Mouse (Mus musculus): Measurements from ENCODE around the gene Idh2.

The Idh2 gene

DNA sequence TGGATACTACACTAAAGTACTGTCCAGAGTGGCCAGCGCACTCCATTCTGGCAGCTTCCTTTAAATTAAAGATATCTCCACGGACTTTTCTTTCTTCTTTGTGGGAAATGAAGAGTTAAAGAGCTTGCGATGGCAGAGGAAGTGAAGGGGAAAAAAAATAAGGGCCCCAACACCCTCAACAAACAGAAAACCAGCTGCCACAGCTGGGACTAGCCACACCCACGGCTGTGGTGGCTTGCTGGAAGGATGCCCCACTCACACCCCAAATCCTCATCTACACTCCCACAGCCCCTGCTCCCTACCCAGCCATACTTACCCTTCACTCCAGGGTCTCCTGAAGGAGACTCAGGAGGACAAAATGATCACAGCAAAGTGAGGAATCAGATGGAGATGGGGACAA, 7.9 kb upstream of the Idh2 start:
- peak in 1 of 2 experiments; percentile 60 for DNase-seq (ENCODE audit: low spot score in 2 of 2)

DNA sequence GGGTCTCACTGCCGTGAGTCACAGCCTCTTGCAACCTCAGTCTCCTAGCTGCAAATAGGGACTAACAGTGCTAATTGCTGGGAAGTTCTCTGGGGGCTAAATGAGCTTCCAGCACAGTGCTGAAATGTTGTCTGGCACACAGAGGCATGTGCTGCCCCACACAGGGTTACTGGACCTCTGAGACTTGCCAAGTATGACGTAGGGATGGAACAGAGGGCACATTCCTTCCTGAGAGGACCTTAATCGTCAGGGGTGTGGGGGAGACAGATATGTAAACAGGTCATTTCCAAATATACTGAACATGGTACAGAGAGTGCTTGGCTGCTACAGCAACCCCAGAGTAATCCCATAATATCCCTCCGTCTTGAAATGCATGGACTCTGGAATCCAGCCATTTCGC, 5.9 kb upstream of the Idh2 start:
- DNase-seq (ENCODE audit: low spot score in 2 of 2), result no peak

- DNase-seq (ENCODE audit: low spot score in 2 of 2), result no peak
These were observed 4.0 kb upstream of the Idh2 start for GRCm38 (mm10) chr7:80119198-80119597.

DNA sequence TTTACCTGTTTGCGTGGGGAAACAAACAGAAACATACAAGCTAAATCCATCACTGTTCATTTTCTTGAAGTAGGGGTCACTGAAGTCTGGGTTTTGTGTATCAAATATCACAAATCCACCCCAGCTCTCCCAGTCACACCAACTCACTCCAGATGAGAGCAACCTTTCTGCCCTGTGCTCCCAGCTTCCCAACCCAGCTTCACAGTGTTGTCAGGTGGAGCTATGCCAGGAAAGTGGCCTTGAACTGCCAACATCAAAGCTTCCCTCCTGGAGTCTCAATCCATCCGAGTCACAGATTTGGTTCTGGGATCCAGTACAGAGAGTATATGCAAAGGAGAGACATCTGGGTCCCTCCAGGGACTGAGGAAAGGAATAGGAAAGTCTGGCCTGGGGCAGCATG, 966 bp upstream of the Idh2 start:
- DNase-seq (ENCODE audit: low spot score in 2 of 2), result no peak

GRCm38 (mm10) chr7:80114451-80115223, 555 bp downstream of the Idh2 start:
- DNase-seq (ENCODE audit: low spot score in 2 of 2), result peak in 1 of 2 experiments; percentile 54

DNA sequence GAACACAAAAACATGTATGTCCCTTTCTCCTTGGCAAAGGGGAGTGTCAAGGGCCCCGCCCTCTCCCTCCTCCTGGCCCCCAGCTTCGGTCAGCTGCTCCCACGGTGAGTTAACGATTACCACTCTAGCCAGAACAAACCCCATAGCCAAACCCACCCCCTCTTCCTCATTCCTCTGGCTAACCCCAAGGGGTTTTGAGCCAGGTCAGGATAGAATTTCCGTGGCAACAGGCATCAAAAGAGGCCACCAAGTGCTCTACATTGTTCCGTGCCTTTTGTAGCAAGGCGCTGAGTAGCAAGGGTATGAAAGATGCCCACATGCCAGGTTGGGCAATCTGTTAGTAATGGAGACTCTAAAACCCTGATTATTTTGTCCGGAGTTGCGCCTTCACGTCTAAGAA, 1.2 kb downstream of the Idh2 start:
- DNase-seq (ENCODE audit: low spot score in 2 of 2), result peak in 1 of 2 experiments; percentile 22

GRCm38 (mm10) chr7:80111066-80112045, 3.8 kb downstream of the Idh2 start:
- no peak for DNase-seq (ENCODE audit: low spot score in 2 of 2)

DNA sequence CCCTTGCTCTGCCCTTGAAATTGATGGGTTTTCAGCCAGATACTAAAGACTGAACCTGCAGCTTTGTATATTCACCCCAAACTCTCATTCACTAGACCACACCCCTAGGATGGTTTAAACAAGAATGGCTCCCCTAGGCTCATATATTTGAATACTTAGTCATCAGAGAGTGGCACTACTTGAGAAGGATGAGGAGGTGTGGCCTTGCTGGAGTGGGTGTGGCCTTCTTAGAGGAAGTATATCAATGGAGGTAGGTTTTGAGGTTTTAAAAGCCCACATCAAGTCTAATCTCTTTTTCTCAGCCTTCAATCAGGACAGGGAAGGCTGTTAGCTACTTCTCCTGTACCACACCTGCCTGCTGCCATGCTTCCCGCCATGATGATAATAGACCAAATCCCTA, 8.8 kb downstream of the Idh2 start:
- no peak for DNase-seq (ENCODE audit: low spot score in 2 of 2)

- no peak for DNase-seq (ENCODE audit: low spot score in 2 of 2)
These were observed 9.4 kb downstream of the Idh2 start for GRCm38 (mm10) chr7:80105637-80106390.

GRCm38 (mm10) chr7:80103335-80103734, 11.9 kb downstream of the Idh2 start:
- no peak for DNase-seq (ENCODE audit: low spot score in 2 of 2)

- no peak for DNase-seq (ENCODE audit: low spot score in 2 of 2)
These were observed 16.7 kb downstream of the Idh2 start for GRCm38 (mm10) chr7:80098389-80098976.

DNA sequence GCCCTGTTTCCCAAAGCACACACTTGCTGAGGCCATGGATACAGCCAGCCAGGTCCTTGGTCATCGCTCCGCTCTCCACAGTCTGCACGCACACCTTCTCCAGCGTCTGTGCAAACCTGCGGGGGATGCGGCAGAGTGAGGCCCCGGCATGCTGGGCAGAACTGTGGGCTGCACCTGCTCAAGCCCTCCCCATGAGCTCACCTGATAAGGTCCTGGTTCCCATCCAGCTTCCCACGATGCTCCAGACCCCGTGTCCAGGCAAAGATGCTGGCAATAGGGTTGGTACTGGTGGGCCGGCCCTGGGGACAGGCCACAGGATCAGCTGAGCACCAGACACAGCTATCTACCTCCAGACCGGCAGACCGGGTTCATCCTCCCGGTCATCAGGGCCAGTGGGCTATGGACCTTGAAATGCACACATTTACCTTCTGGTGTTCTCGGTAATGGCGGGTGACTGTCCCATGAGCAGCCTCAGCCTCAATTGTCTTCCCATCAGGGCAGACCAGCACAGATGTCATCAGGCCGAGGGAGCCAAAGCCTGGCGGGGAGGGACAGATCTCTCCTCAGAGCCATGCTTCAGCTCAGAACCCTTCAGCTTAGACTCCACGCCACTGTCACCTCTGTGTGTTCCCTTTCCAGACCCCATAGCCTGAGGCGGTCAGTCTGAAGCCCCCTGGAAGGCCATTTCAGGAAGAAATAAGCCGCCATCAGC, 19.4 kb downstream of the Idh2 start:
- no peak for DNase-seq (ENCODE audit: low spot score in 2 of 2)

DNA sequence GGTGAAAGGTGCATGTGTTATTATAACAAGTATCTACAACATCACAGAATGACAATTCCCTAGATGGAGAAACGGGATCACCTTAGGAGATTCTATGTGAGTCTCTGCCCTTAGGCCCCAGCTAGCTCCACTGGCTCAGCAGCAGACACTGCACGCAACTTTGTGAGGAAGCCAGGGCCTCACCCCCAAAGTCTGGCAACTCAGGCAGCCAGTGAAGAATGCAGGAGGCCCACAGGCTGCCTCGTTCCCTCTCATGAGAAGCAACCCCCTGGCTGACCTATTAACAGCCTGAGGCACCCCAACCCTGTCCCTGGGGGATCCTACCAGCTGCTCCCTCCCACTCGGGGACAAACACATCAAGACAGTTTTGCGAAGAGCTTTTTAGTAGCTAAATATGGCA, 20.7 kb downstream of the Idh2 start:
- DNase-seq (ENCODE audit: low spot score in 2 of 2), result peak in 1 of 2 experiments; percentile 46

DNA sequence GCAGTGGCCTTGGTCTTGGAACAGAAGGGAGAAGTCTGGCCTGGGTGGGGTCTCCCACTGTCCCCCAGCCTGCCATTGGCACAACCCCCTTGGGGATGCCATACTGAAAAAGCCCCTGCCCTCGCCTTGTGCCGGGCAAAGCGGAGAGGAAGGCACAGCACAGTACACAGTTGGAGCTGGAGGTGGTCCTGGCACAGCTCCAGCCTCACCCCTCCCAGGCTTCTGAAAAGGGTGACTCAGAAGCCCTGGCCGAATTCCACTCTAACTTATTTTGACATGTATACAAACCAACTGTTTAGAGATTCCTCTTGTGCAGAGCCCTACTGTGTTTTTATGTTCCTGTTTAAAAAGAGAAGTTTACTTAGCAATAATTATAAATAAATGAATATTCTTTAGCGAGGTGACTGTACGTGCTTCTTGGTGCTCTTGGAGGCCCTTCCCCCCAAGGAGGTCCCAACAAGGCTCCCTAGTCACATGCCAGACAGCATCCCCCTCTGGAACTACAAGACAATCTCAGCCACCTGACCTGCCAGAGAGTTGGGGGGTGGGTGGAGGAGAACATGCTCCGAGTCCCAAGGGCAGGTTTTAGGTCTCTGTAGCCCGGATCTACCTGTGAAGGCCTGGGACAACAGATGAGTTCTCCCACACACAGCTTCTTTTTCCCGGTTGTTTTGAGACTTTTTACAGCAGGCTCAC, 22.7 kb downstream of the Idh2 start:
- DNase-seq (ENCODE audit: low spot score in 2 of 2), result no peak

- DNase-seq (ENCODE audit: low spot score in 2 of 2), result no peak
These were observed 23.4 kb downstream of the Idh2 start for GRCm38 (mm10) chr7:80091866-80092210.

DNA sequence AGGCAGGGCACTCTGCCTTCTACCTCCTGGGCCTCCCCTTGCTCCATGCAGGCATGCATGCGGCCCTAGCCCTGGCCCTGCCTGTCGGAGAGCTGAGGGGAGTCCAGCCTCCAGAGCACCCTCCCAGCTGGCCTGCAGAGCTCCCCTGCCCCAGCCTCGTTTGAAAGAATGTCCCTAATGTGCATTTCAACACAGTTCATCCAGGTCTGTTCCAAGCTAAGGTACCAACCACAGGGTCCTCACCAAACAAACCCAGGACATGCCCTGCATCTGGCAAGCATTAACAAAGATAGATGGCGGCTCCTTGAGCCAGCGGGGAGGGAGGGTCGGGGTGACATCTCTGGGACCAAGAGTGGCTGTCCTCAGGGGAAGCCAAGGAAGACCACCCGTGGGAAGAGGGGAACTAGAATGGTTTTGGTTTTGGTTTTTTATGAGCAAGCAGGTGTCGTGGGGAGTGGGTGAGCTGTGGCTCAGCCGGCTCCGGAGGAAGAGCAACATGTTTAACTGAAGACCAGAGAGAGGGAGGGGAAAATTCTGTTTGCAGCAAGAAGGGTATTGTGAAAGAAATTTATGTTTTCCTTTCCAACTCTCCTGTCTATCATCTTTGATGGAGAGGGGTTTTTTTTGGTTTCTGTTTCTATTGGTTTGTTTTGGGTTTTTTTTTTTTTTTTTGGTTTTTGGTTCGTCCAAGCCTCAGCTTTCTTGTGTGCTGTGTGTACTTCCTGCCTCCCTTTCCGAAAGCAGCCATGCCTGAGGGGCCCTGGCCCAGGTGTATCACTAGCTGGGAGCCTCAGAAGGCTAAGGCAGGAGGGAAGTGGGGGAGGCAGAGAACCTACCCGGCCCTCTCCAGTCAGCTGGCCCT, 24.0 kb downstream of the Idh2 start:
- DNase-seq (ENCODE audit: low spot score in 2 of 2), result peak in 1 of 2 experiments; percentile 36

DNA sequence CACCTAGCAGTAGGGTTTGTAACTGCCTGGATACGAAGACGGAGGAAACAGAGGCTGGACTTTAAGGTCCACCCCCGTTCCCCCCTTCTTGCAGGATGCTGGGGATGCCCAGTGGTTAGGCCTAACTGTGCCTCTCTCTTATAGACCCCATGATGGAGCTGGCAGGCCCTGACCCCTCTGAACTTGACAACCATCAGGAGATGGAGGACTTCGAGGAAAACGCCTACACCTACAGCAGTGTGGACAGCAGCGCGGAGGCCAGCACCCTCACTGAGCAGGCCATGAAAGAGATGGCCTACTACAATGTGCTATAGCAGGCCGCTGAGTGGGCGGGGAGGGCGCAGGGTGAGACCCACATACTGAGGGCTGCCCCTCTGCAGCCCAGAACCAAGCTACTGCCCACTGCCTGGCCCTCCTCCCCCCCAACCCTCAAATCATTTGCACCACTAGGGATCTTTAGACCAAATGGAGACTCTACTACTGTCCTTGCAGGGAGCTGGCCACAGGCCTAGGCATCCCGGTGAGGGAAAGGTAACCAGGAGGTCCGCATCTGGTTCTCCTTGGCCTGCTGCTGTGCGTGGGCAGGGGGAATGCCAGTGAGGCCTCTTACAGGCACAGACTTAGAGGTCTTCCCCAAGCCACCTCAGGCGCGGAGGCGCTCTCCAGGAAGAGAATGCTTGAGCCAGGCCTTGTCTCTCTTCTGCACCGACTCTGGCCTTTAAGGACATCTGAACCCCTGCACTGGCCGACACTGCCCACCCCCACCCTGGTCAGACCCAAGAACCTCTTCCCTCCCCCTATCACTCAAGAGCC, 24.8 kb downstream of the Idh2 start:
- no peak for DNase-seq (ENCODE audit: low spot score in 2 of 2)

GRCm38 (mm10) chr7:80088191-80088590, 27.0 kb downstream of the Idh2 start:
- DNase-seq (ENCODE audit: low spot score in 2 of 2), result no peak
